Mouse (Mus musculus) G1E (cell line): ENCODE measurements around the gene Map1b.

Experiments used
- CTCF ChIP-seq: IDR thresholded peaks from 2 replicates; pipeline ENCODE4 v1.5.1; 2012; ENCODE audit warnings: low read depth, low read length, inconsistent platforms, mixed read lengths
- TAL1 ChIP-seq: conservative IDR thresholded peaks from 2 replicates; pipeline ENCODE4 v1.6.1; 2012; ENCODE audit warnings: low read depth, low read length, inconsistent platforms, mixed read lengths

GRCm38 (mm10) chr13:99444880-99445279 is 71.5 kb downstream of the Map1b start:
- TF ChIP-seq CTCF (no peak), TAL1 (no peak)
